Mouse (Mus musculus): ENCODE data around the gene Pde8a.

GRCm38 (mm10) chr7:81295169-81295568 lies 81.8 kb downstream of the Pde8a start:
- TF ChIP-seq CTCF (IDR thresholded peaks at IDR 0.05; ENCODE audit: extremely low read depth, insufficient read depth, low read length): no peak
- TF ChIP-seq POLR2A (IDR thresholded peaks at IDR 0.05; ENCODE audit: extremely low read depth, insufficient read depth, low read length): no peak
